Mouse (Mus musculus): ENCODE data around the gene Cask.

The Cask gene

GRCm38 (mm10) chrX:13720296-13720829 lies 130.8 kb downstream of the Cask start:
- DNase-seq (ENCODE audit: low read depth): no peak

DNA sequence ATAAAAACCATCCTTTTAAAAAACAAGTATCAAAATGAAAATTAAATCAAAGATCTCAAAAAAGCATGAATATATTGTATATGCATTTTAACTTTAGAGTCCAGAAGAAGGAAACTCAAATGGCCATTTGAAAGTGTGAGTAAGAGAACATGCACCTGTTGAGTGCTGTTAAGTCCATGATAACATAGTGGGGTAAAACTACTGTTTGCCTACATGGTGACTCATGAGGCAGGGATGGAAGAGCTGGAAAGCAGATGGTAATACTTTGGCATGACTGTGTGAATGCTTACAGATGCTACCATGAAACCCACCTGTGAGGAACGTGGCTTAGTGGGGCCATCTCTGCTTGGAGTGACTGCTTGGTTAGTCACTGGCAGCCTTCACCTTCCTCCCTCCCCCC lies 132.9 kb downstream of the Cask start:
- no peak for DNase-seq (ENCODE audit: low read depth)

- DNase-seq (ENCODE audit: low read depth): no peak
These were observed 134.2 kb downstream of the Cask start for GRCm38 (mm10) chrX:13716796-13717569.

DNA sequence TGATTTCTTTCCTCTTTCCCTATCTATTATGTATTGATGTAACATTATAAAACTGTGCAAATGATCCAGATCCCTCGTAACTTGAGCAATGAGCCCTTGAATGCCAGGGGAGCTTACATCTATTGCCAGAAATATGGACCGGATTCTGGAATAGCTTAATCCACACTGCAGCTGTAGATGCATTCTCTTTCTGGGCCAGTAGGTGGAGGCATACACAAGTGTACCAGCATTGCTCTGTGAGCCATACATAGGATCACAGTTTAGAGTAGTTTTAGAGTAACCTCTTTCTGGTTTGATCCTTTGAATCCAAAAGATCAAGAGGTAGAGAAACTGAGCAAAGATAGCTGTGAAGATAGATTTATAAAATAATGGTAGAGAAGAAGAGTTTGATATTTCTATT lies 141.0 kb downstream of the Cask start:
- no peak for DNase-seq (ENCODE audit: low read depth)

- no peak for DNase-seq (ENCODE audit: low read depth)
These were observed 146.1 kb downstream of the Cask start for GRCm38 (mm10) chrX:13705051-13705450.

DNA sequence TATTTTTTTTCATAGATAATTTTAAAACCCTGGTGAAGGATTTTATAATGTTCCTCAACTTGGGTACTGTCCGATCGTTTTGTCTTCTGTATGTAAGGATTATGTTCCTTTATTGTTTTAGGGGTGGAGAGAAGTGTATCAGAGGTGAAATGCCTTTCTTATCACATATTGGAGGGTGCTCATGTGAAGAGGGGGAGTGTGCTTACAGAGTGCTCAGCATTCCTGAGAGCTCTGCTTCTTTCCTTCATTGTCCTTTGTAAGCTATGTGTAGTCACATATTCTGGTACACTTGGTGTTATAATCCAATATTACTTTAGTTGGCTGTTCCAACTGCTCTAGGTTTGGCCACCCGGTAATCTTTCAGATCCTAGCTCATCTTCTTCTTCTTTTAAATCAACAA lies 150.5 kb downstream of the Cask start:
- no peak for DNase-seq (ENCODE audit: low read depth)

DNA sequence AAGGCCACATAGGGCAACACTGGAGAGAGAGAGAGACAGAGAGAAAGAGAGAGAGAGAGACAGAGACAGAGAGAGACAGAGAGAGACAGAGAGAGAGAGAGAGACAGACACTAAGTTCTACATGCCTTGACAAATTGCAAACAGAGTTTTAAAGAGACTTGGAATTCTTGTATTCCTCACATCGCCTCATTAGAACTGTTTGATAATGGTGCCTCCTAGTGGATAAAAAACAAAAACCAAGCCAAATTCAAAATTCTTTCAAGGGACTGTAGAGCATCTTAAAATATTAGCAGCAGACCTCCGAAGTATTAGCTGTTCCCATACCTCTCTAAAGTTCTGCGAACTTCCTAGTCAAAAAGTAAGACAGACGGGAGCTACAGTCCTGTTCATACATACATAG lies 159.3 kb downstream of the Cask start:
- DNase-seq (ENCODE audit: low read depth): no peak

GRCm38 (mm10) chrX:13688356-13688755 lies 162.8 kb downstream of the Cask start:
- no peak for DNase-seq (ENCODE audit: low read depth)

GRCm38 (mm10) chrX:13686589-13686988 lies 164.6 kb downstream of the Cask start:
- DNase-seq (ENCODE audit: low read depth): no peak

DNA sequence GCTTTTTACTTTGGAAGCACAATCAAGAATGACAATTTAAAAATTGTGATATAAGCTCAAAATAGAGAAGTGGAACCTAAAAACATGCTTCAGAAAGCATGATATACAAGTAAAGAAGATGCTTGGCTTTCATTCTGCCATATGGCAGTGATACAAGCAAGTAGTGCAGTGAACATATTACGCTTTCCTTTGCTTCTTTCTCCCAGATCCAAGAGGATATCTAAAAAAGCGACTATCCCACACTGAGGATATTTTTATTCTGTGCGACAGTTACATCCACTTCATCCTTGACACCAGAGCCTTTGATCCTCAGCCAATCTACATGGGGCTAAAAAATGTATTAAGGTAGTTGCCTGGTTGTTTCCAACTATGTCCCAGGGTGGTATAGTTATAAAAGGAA lies 169.4 kb downstream of the Cask start:
- no peak for DNase-seq (ENCODE audit: low read depth)

DNA sequence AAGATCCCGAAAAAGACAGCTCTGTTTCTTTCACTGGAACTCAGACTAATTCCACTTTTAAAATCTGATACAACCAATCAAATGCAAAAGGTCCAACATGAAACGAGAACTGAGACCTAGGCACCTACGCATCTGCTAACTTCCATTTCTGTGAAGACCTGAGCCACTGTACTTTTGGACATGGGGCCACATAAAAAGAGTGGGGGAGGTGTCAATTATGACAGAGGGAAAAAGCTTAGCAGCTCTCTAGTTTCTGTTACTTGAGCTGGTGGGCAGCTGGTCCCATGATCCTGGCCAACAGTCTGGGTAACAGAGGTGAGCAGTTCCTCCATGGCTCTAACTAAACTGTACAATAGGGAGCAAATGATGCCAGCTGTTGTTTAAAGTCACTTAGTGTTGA lies 178.2 kb downstream of the Cask start:
- no peak for DNase-seq (ENCODE audit: low read depth)

DNA sequence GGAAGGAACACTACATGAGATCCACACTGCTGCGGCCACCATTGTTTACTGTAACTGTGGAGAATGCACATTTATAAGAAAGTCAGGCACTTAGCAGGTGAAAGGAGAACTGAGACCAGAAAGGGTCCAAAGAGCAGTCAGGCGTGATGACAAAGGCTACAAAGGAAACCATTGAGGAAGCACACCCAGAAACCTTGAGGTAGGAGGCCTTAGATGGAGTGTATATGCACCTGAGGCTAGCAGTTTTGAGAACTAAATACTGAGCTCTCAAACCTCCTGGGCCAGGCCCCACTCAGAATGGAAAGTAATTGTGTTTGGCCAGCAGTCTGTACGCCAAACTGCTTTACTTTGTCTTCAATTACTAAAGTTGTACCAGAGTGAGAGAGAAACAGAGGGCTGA lies 180.8 kb downstream of the Cask start:
- DNase-seq (ENCODE audit: low read depth): no peak

GRCm38 (mm10) chrX:13668867-13669266 lies 182.3 kb downstream of the Cask start:
- no peak for DNase-seq (ENCODE audit: low read depth)

DNA sequence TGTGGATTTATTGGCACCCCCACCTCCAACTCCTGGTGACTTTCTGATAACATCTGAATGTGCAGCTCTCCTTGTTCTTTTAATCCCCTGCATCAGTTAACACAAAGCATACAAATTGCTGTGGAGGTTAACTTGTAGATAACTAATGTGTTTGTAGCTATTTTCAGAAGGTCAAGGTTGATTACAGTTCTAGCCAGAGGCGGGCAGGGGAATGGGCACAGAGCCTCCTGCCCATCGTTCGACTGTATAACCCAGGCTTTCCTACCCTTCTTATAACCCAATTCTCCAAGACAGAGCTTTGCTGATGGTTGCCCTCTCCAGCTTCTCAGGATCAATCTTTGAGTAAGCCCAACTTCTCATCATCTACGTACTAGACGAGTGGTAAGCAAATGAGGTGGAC lies 190.1 kb downstream of the Cask start, which contains the start of gene Gpr82:
Gene Gpr82, plus strand, starts transcription at position 301 of the 400 bp plus-strand sequence.
- no peak for DNase-seq (ENCODE audit: low read depth)

GRCm38 (mm10) chrX:13659201-13659890 lies 191.8 kb downstream of the Cask start:
- DNase-seq (ENCODE audit: low read depth): no peak

GRCm38 (mm10) chrX:13658616-13659140 lies 192.5 kb downstream of the Cask start:
- no peak for DNase-seq (ENCODE audit: low read depth)

DNA sequence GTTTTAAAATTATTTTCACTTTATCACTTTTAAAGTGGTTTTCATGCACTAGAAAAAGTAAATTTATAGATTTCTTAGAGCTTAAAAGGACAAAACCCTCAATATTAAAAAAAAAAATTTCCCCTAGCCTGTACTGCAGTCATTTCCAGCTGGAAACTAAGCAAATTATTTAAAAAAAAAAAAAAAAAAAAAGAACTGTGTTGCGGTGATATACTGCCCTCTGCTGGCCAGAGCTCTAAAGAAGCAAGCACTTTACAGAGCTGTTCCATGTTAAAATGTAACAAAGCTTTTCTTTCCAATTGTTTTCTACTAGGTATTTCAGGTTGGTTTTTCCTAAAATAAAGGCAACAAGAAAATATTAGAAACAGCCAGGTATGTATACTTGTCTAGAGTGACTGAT lies 194.4 kb downstream of the Cask start:
- no peak for DNase-seq (ENCODE audit: low read depth)

- DNase-seq (ENCODE audit: low read depth): no peak
These were observed 195.3 kb downstream of the Cask start for GRCm38 (mm10) chrX:13655906-13656305.

DNA sequence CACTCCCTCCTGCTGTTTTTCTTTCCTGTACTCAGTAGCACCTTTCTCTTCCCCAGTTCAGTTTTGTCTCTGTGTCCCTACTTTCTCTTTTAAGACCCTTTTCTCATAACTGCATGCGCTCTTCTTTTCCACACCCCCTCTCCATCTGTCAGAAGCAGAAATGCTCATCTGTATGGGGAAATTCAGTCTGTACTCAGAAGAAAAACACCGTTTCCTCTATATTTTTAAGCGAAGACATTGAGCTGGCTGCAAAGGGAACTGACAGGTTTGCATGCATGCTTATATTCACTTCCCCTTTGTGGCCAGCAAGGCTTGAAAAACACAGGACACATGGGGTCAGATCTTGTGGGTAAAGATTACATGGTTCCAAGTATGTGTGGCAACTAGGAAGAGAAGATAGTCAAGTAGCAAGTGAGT lies 196.2 kb downstream of the Cask start:
- no peak for DNase-seq (ENCODE audit: low read depth)

- no peak for DNase-seq (ENCODE audit: low read depth)
These were observed 198.9 kb downstream of the Cask start for GRCm38 (mm10) chrX:13652291-13652690.

DNA sequence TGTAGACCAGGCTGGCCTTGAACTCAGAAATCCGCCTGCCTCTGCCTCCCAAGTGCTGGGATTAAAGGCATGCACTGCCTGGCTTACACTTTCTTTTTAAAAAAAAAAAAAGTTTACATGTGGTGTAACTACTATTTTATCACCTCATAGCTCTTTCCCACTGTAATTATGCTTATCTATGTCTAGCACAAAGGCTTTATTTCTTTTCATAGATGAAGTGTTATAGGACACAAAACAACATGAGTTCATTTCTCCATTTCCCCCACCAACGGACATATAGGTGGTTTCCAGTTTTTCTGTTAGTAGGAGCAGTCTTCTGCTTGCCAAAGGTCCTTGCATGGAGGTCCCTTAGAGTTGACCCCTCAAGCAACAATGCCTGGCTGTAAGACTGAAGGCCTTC lies 199.3 kb downstream of the Cask start:
- DNase-seq (ENCODE audit: low read depth): no peak

- DNase-seq (ENCODE audit: low read depth): no peak
These were observed 212.3 kb downstream of the Cask start for GRCm38 (mm10) chrX:13638894-13639293.

GRCm38 (mm10) chrX:13636398-13636797 lies 214.8 kb downstream of the Cask start:
- DNase-seq (ENCODE audit: low read depth): no peak

Measured in fibroblast of lung, adult 2 months (primary cell).